Mouse (Mus musculus): ENCODE measurements around the gene Id3.

GRCm38 (mm10) chr4:136180408-136181330 lies 37.4 kb downstream of the Id3 start:
- TF ChIP-seq CTCF (IDR thresholded peaks at IDR 0.05; ENCODE audit: control insufficient read depth, insufficient read depth, low read length) = no peak
- TF ChIP-seq POLR2A (IDR thresholded peaks at IDR 0.05; ENCODE audit: borderline replicate concordance, control insufficient read depth, low read depth, low read length) = no peak
